Mouse (Mus musculus) liver, postnatal 0 days (tissue): ENCODE data around the gene Gm7138.

Experiments
- CTCF ChIP-seq: sonication (generic); IDR thresholded peaks from 2 replicates; pipeline ENCODE4 v1.5.1; 2016; ENCODE audit warnings: antibody characterized with exemption, low read depth
- EP300 ChIP-seq: IDR thresholded peaks from 2 replicates; pipeline ENCODE4 v1.6.1; 2016; ENCODE audit warnings: antibody characterized with exemption, low read depth, mild to moderate bottlenecking

GRCm38 (mm10) chr10:77729241-77729640 lies 47.5 kb downstream of the Gm7138 start:
- TF ChIP-seq CTCF (peak; percentile 58), EP300 (no peak)
